Mouse (Mus musculus) CH12.LX (cell line): ENCODE results near the gene Crybb2. TPM values are rescaled to one million over a fixed set of nuclear protein-coding genes. Genes with fewer than 3 reads are reported as not detected.

ENCODE experiments used
- DNase-seq: peaks from one replicate; pipeline ENCODE4 v3.0.0-alpha.2; 2013; ENCODE audit errors: extremely low read depth
- H3K27ac ChIP-seq: 2 replicates; pipeline ENCODE4 v1.5.1; 2012; ENCODE audit warnings: low read depth, mild to moderate bottlenecking, control low read depth, moderate library complexity; ENCODE audit not compliant: insufficient read depth
- H3K27me3 ChIP-seq: replicated peaks from 2 replicates; pipeline ENCODE3; 2012; ENCODE audit warnings: inconsistent platforms
- H3K36me3 ChIP-seq, 2 experiments: replicated peaks in 1 of 2; 2 replicates each; pipeline versions ENCODE3 to v1.6.1; 2012; ENCODE audit warnings: inconsistent platforms in 1 of 2, low read length in 1 of 2, mild to moderate bottlenecking in 1 of 2, mixed read lengths in 1 of 2, moderate library complexity in 1 of 2; ENCODE audit not compliant: control insufficient read depth in 1 of 2, insufficient read depth in 1 of 2
- H3K4me1 ChIP-seq, 2 experiments: 2 replicates each; pipeline ENCODE4 v1.6.1; 2012; ENCODE audit warnings: inconsistent platforms in 1 of 2, moderate library complexity in 1 of 2; ENCODE audit not compliant: insufficient read depth in 2 of 2, control insufficient read depth in 1 of 2
- H3K4me2 ChIP-seq: 2 replicates; pipeline ENCODE4 v1.6.1; 2012; ENCODE audit warnings: low read depth, mild to moderate bottlenecking, control low read depth; ENCODE audit not compliant: poor library complexity, insufficient read depth, severe bottlenecking
- H3K4me3 ChIP-seq, 3 experiments: fragments of 150-350 bp in 1 of 3; sonication (generic) in 1 of 3; replicated peaks in 1 of 3; 2 replicates each; pipeline versions ENCODE3 to v1.5.1; 2011 to 2012; ENCODE audit warnings: low read depth in 2 of 3, low read length in 2 of 3, mild to moderate bottlenecking in 2 of 3, moderate library complexity in 2 of 3, control low read depth in 1 of 3, improper control_type of control experiment in 1 of 3, inconsistent platforms in 1 of 3, mixed read lengths in 1 of 3; ENCODE audit not compliant: poor library complexity in 1 of 3
- H3K79me2 ChIP-seq: replicated peaks from 2 replicates; pipeline ENCODE4 v1.6.1; 2012; ENCODE audit warnings: mild to moderate bottlenecking, moderate library complexity; ENCODE audit not compliant: control insufficient read depth, poor library complexity, insufficient read depth, severe bottlenecking; ENCODE audit errors: extremely low read depth
- H3K9ac ChIP-seq: 2 replicates; pipeline ENCODE4 v1.6.1; 2012; ENCODE audit warnings: low read depth, mild to moderate bottlenecking, control low read depth, moderate library complexity; ENCODE audit not compliant: insufficient read depth
- H3K9me3 ChIP-seq: replicated peaks from 2 replicates; pipeline ENCODE3; 2012; ENCODE audit warnings: low read length, inconsistent platforms, mixed read lengths
- BHLHE40 ChIP-seq: IDR thresholded peaks from 2 replicates; pipeline ENCODE4 v1.6.1; 2011; ENCODE audit warnings: mild to moderate bottlenecking, low read depth, low read length, improper control_type of control experiment
- CHD1 ChIP-seq: IDR thresholded peaks from 2 replicates; pipeline ENCODE4 v1.6.1; 2012; ENCODE audit warnings: low read depth, low read length, improper control_type of control experiment, inconsistent platforms
- CTCF ChIP-seq, 2 experiments: IDR thresholded peaks in 1 of 2; conservative IDR thresholded peaks in 1 of 2; 2 replicates each; pipeline ENCODE4 v1.5.1; 2011 to 2012; ENCODE audit warnings: low read depth in 2 of 2, low read length in 2 of 2, improper control_type of control experiment in 1 of 2, inconsistent platforms in 1 of 2, mild to moderate bottlenecking in 1 of 2, moderate library complexity in 1 of 2
- ETS1 ChIP-seq: conservative IDR thresholded peaks from 2 replicates; pipeline ENCODE4 v1.6.1; 2012; ENCODE audit warnings: low read depth, mild to moderate bottlenecking, inconsistent platforms, low read length, improper control_type of control experiment, moderate library complexity
- GABPA ChIP-seq: IDR thresholded peaks from 2 replicates; pipeline ENCODE4 v1.6.1; 2012; ENCODE audit warnings: low read depth, low read length, improper control_type of control experiment, inconsistent platforms; ENCODE audit not compliant: insufficient replicate concordance
- HCFC1 ChIP-seq: IDR thresholded peaks from 2 replicates; pipeline ENCODE4 v1.6.1; 2012; ENCODE audit warnings: low read depth, mild to moderate bottlenecking, inconsistent platforms, low read length, improper control_type of control experiment
- IRF4 ChIP-seq: IDR thresholded peaks from 2 replicates; pipeline ENCODE4 v1.6.1; 2014; ENCODE audit warnings: low read depth, mild to moderate bottlenecking, inconsistent platforms, low read length, improper control_type of control experiment
- JUN ChIP-seq: IDR thresholded peaks from 2 replicates; pipeline ENCODE4 v1.6.1; 2011; ENCODE audit warnings: low read depth, mild to moderate bottlenecking, low read length, improper control_type of control experiment, moderate library complexity; ENCODE audit not compliant: insufficient read depth
- KAT2A ChIP-seq: IDR thresholded peaks from 2 replicates; pipeline ENCODE4 v1.6.1; 2012; ENCODE audit warnings: low read length, improper control_type of control experiment, inconsistent platforms; ENCODE audit not compliant: insufficient replicate concordance
- MAFK ChIP-seq: IDR thresholded peaks from 2 replicates; pipeline ENCODE4 v1.6.1; 2011; ENCODE audit warnings: low read length, improper control_type of control experiment; ENCODE audit not compliant: insufficient replicate concordance
- MEF2A ChIP-seq: IDR thresholded peaks from 2 replicates; pipeline ENCODE4 v1.6.1; 2014; ENCODE audit warnings: low read depth, mild to moderate bottlenecking, inconsistent platforms, low read length, improper control_type of control experiment, borderline replicate concordance
- MXI1 ChIP-seq: IDR thresholded peaks from 2 replicates; pipeline ENCODE4 v1.6.1; 2011; ENCODE audit warnings: mild to moderate bottlenecking, low read depth, low read length, improper control_type of control experiment
- NRF1 ChIP-seq: IDR thresholded peaks from 2 replicates; pipeline ENCODE4 v1.6.1; 2014; ENCODE audit warnings: low read depth, mild to moderate bottlenecking, inconsistent platforms, low read length, improper control_type of control experiment, moderate library complexity
- PAX5 ChIP-seq: IDR thresholded peaks from 2 replicates; pipeline ENCODE4 v1.6.1; 2012; ENCODE audit warnings: low read length, inconsistent platforms, mixed read lengths
- POLR2A ChIP-seq: IDR thresholded peaks from 2 replicates; pipeline ENCODE4 v1.6.1; 2011; ENCODE audit warnings: low read depth, mild to moderate bottlenecking, improper control_type of control experiment, low read length
- RCOR1 ChIP-seq: conservative IDR thresholded peaks from 2 replicates; pipeline ENCODE4 v1.6.1; 2012; ENCODE audit warnings: low read depth, mild to moderate bottlenecking, inconsistent platforms, low read length, improper control_type of control experiment
- TBP ChIP-seq: conservative IDR thresholded peaks from 2 replicates; pipeline ENCODE4 v1.6.1; 2011; ENCODE audit warnings: low read depth, low read length, improper control_type of control experiment
- TCF12 ChIP-seq: IDR thresholded peaks from 2 replicates; pipeline ENCODE4 v1.6.1; 2014; ENCODE audit warnings: low read depth, mild to moderate bottlenecking, inconsistent platforms, low read length, improper control_type of control experiment
- UBTF ChIP-seq: IDR thresholded peaks from 2 replicates; pipeline ENCODE4 v1.6.1; 2012; ENCODE audit warnings: low read depth, mild to moderate bottlenecking, inconsistent platforms, low read length, improper control_type of control experiment, moderate library complexity
- ZC3H11A ChIP-seq: IDR thresholded peaks from 2 replicates; pipeline ENCODE4 v1.6.1; 2012; ENCODE audit warnings: low read depth, mild to moderate bottlenecking, inconsistent platforms, low read length, improper control_type of control experiment
- ZMIZ1 ChIP-seq: IDR thresholded peaks from 2 replicates; pipeline ENCODE4 v1.6.1; 2012; ENCODE audit warnings: low read depth, mild to moderate bottlenecking, inconsistent platforms, low read length, improper control_type of control experiment
- dilution Hi-C: fragments of 300-500 bp; cut with MboI; formaldehyde crosslinking; loops from 2 replicates; pipeline ENCODE4 v1.14.3; 2020; ENCODE audit warnings: low sequenced_read_pairs; ENCODE audit not compliant: extremely low pct_unique_long_range_greater_than_20kb, extremely low pct_ligation_motif_present
- in situ Hi-C: fragments of 300-500 bp; cut with MboI; formaldehyde crosslinking; loops from 3 replicates; pipeline ENCODE4 v1.14.3; 2019; ENCODE audit warnings: low sequenced_read_pairs, low pct_ligation_motif_present, low pct_unique_long_range_greater_than_20kb, mixed read lengths
- polyA plus RNA-seq: library from polyadenylated mRNA; unstranded; fragments of >175 nt; gene quantifications from 2 replicates; pipeline ENCODE4 v1.2.1, GENCODE M21; 2012; ENCODE audit warnings: low read depth; ENCODE audit not compliant: insufficient read length
- total RNA-seq, 2 experiments: library from RNA; depleted of rRNA; stranded (reverse); fragments of 300-350 nt in 1 of 2; fragments of >200 nt in 1 of 2; gene quantifications; 2 replicates each; pipeline ENCODE4 v1.2.3; 2012 to 2014

Gene Crybb2
- total and polyA plus RNA-seq, 3 experiments, result not detected

DNA sequence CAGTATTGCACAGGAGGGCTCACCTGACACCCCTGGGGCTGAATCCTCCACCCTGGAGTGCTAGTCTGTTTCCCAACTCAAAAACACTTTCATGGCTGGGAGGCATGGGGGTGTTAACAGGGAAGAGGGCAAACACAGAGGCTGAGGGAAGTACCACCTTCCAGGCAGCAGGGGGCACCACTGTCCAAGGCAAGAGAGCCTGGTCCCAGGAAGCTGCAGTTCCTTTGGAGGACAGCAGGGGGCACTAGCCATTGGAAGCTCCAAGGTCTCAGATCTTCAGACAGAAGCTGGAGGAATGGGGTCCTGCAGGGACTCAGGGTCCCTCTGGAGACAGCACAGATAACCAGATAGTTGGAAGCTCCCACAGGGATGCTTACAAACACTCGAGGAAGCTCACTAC lies 29.6 kb upstream of the Crybb2 start (continued):
- TF ChIP-seq MEF2A, result no peak
- no peak for TF ChIP-seq RCOR1
- no peak for TF ChIP-seq UBTF
- no peak for TF ChIP-seq CHD1
- TF ChIP-seq KAT2A, result no peak
- no peak for TF ChIP-seq TCF12
- no peak for TF ChIP-seq TBP

DNA sequence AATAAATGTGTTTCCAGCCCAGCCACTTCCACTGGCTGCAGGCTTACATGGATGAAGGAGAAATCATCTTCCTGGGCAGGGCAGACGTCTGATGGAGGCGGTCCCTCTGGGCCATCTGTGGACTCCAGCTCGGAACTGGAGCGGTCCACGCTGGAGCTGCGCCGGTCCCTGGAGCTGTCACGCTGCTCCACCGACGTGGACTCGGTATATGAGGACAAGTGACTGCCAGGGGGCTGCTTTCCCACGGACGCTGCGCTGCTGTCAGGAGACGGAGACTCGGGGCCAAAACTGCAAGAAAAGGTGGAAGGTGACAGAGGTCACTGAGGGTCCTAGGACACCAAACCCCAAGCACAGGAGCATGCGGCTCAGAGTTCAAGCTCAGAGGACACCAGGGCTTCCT lies 27.6 kb upstream of the Crybb2 start:
- Histone ChIP-seq H3K27me3 (no peaks in the 10 kb centered on the region), H3K4me3 (no peak overlapping the region), H3K9ac (no peak overlapping the region), H3K9me3 (no peaks in the 10 kb centered on the region), H3K4me1 (no peaks in the 10 kb centered on the region), H3K36me3 (peaks cover 0 to 71% of the 10 kb centered on the region in 2 experiments), H3K4me2 (no peak overlapping the region), H3K79me2 (no peaks in the 10 kb centered on the region), H3K27ac (no peak overlapping the region)
- TF ChIP-seq ETS1 (no peak), ZMIZ1 (no peak), RCOR1 (no peak), MAFK (no peak), BHLHE40 (no peak), CTCF (conservative IDR thresholded peaks at IDR 0.05 in 1 of 2, IDR thresholded peaks at IDR 0.05 in 1 of 2; ENCODE audit: low read depth in 2 of 2, low read length in 2 of 2) (no peak)
- in situ Hi-C loops (no loop called here), dilution Hi-C loops (loop anchor here (25.0 kb wide), 1 partner anchor 90 kb away; no protein-coding TSS in a partner anchor)
- DNase-seq, result no peak

DNA sequence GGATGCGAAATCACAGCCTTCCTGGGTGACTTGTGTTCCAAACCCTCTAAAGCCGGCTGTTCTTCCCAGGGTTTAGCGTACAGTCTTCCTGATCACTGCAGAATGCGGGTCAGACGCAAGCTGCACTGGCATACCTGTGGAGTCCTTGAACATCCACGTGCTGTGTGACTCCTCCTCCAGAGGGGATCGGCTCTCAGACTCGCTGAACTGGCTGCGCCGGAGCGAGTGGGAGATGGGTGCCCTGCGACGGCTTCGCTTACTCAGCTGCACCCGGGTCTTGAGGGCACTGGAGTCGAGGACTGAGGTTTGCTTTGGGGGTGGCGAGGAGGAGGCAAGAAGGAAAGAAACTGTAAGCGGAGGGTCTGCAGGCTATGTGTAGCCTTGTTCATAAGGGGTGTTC lies 25.5 kb upstream of the Crybb2 start:
- no peak for DNase-seq
- H3K4me2 ChIP-seq, result no peak overlapping the region
- no peaks in the 10 kb centered on the region for H3K79me2 ChIP-seq
- TF ChIP-seq GABPA, result no peak
- no peak for TF ChIP-seq CTCF (conservative IDR thresholded peaks at IDR 0.05 in 1 of 2, IDR thresholded peaks at IDR 0.05 in 1 of 2; ENCODE audit: low read depth in 2 of 2, low read length in 2 of 2)
- no peak for TF ChIP-seq HCFC1
- no peak for TF ChIP-seq IRF4
- TF ChIP-seq ZMIZ1, result no peak
- TF ChIP-seq TBP, result no peak
- no peak for TF ChIP-seq PAX5
- TF ChIP-seq ZC3H11A, result no peak
- no peak for TF ChIP-seq MXI1
- no peak for TF ChIP-seq TCF12
- TF ChIP-seq JUN, result no peak
- no peak for TF ChIP-seq NRF1
- no peak for TF ChIP-seq POLR2A
- H3K36me3 ChIP-seq, result peaks cover 0 to 78% of the 10 kb centered on the region in 2 experiments
- H3K9me3 ChIP-seq, result no peaks in the 10 kb centered on the region
- H3K4me1 ChIP-seq, result no peaks in the 10 kb centered on the region
- no peak overlapping the region for H3K4me3 ChIP-seq
- in situ Hi-C loops (no loop called here), dilution Hi-C loops (loop anchor here (25.0 kb wide), 1 partner anchor 92 kb away; no protein-coding TSS in a partner anchor)
- H3K27me3 ChIP-seq, result no peaks in the 10 kb centered on the region
- no peak overlapping the region for H3K27ac ChIP-seq
- no peak overlapping the region for H3K9ac ChIP-seq
